Mouse (Mus musculus) midbrain, embryonic 12.5 days (tissue): ENCODE measurements at regions not wholly inside any gene's neighbourhood (a gene's known extent, or its start where the extent isn't known, plus 50 kb on each side); places are given as distances from the start of the nearest gene placed in this dataset.
"Not testable (repeated sequence)": the region's sequence is repeated elsewhere in the genome, so short reads cannot be mapped to it uniquely, and the experiment has no call there.

Experiments
- ATAC-seq: fragments of 200-750 bp; cut with Nextera tagmentation; 2 replicates; pipeline ENCODE4 v1.8.0; 2017; ENCODE audit warnings: low read depth, moderate TSS enrichment, moderate library complexity; ENCODE audit not compliant: low FRiP score
- H3K27ac ChIP-seq: fragments of 300-500 bp; sonication (generic); replicated peaks from 2 replicates; pipeline ENCODE4 v1.5.1; 2016; ENCODE audit warnings: mild to moderate bottlenecking
- H3K27me3 ChIP-seq: fragments of 300-500 bp; sonication (generic); 2 replicates; pipeline ENCODE4 v1.6.1; 2016; ENCODE audit warnings: mild to moderate bottlenecking
- H3K36me3 ChIP-seq: fragments of 300-500 bp; sonication (generic); 2 replicates; pipeline ENCODE4 v1.6.1; 2016
- H3K4me1 ChIP-seq: fragments of 300-500 bp; sonication (generic); 2 replicates; pipeline ENCODE4 v1.6.1; 2016
- H3K4me2 ChIP-seq: fragments of 300-500 bp; sonication (generic); replicated peaks from 2 replicates; pipeline ENCODE4 v1.6.1; 2016; ENCODE audit warnings: mild to moderate bottlenecking, moderate library complexity
- H3K4me3 ChIP-seq: fragments of 300-500 bp; sonication (generic); 2 replicates; pipeline ENCODE4 v1.5.1; 2016; ENCODE audit warnings: mild to moderate bottlenecking
- H3K9ac ChIP-seq: fragments of 300-500 bp; sonication (generic); replicated peaks from 2 replicates; pipeline ENCODE4 v1.6.1; 2016; ENCODE audit warnings: mild to moderate bottlenecking, moderate library complexity
- H3K9me3 ChIP-seq: fragments of 300-500 bp; sonication (generic); 2 replicates; pipeline ENCODE4 v1.6.1; 2016; ENCODE audit warnings: mild to moderate bottlenecking
- WGBS: fragments of 180-500 bp; shearing (Covaris S2); methylation state at CpG from one replicate; pipeline ENCODE4 v1.1.7; 2016; 5-methylcytosine and 5-hydroxymethylcytosine counted together

- Histone ChIP-seq H3K9me3 (no peaks in the 10 kb centered on the region), H3K4me1 (no peaks in the 10 kb centered on the region), H3K36me3 (no peaks in the 10 kb centered on the region), H3K4me3 (no peak overlapping the region), H3K9ac (no peak overlapping the region), H3K4me2 (no peak overlapping the region), H3K27me3 (no peaks in the 10 kb centered on the region), H3K27ac (no peak overlapping the region)
- ATAC-seq, result peak; percentile 34; the same call in 1 of the 2 replicates
- WGBS, result 88% methylated on average over 1 of the region's 1 CpGs
Observed at GRCm38 (mm10) chr14:109035171-109035570, 121.2 kb upstream of the Slitrk1 start.

GRCm38 (mm10) chr14:108994919-108995318 is 81.0 kb upstream of the Slitrk1 start:
- WGBS, result 84% methylated on average over 1 of the region's 1 CpGs
- H3K36me3 ChIP-seq, H3K9ac ChIP-seq, H3K4me1 ChIP-seq, H3K4me3 ChIP-seq, H3K27me3 ChIP-seq, ATAC-seq, H3K4me2 ChIP-seq, H3K27ac ChIP-seq, H3K9me3 ChIP-seq: not testable (repeated sequence)

- WGBS, result 96% methylated on average over 1 of the region's 1 CpGs
- no peak for ATAC-seq
- no peaks in the 10 kb centered on the region for H3K9me3 ChIP-seq
- H3K36me3 ChIP-seq, result no peaks in the 10 kb centered on the region
- H3K4me2 ChIP-seq, result no peak overlapping the region
- no peaks in the 10 kb centered on the region for H3K27me3 ChIP-seq
- no peak overlapping the region for H3K4me3 ChIP-seq
- no peaks in the 10 kb centered on the region for H3K4me1 ChIP-seq
- no peak overlapping the region for H3K9ac ChIP-seq
- no peak overlapping the region for H3K27ac ChIP-seq
Observed at GRCm38 (mm10) chr14:108976873-108977272, 62.9 kb upstream of the Slitrk1 start.

- Histone ChIP-seq H3K4me3 (no peak overlapping the region), H3K4me1 (no peaks in the 10 kb centered on the region), H3K9me3 (no peaks in the 10 kb centered on the region), H3K4me2 (no peak overlapping the region), H3K27ac (no peak overlapping the region), H3K27me3 (no peaks in the 10 kb centered on the region), H3K36me3 (no peaks in the 10 kb centered on the region), H3K9ac (no peak overlapping the region)
- 92% methylated on average over 4 of the region's 4 CpGs for WGBS
- ATAC-seq, result no peak
Observed at GRCm38 (mm10) chr14:108974036-108974435, 60.1 kb upstream of the Slitrk1 start.
